Mouse (Mus musculus): Measurements from ENCODE around the gene Ccnb2. TPM values are rescaled to one million over a fixed set of nuclear protein-coding genes. Genes with fewer than 3 reads are reported as not detected.

The Ccnb2 gene
- total RNA-seq, 2 experiments from 2014 or later: 7.3 to 8.3 TPM

DNA sequence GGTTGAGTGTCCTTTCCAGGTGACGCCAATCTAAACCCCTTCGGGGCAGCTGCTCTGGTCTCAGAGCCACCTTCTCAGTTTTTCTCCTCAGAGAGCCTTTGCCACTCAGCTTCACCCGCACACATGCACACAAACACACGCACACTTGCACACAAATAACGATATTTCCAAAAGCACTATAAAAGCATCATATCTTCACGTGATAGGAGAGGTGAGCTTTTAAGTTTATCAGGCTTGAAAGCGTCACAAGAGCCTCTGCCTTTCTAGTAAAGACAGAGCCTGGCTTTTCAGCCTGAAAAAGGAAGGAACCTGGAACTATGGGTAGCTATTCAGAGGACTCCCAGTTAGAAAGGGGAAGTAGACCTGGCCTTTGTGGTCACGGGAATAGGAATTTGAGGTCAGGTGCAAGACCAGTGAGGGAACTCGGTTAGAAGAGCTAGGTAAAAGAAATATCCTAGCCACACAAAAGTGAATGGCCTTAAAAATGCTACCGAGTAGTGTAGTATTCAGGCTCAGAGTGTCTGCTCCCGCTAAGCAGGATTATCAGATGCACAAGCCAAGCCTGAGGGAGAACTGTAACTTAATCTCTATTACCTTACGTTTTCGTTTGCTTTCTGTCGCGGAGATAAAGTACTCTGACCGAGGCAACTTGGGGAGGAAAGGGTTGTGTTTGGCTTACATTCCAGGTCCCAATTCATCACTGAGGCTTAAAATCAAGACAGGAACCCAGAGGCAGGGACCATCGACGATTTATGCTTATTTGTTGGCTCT, 36.2 kb downstream of the Ccnb2 start:
- intact Hi-C loops (cut with DNase I): loop anchor here (10.0 kb wide), 1 partner anchor 180 kb away; the partner anchor contains the start of gene Myo1e
- no peak for DNase-seq

DNA sequence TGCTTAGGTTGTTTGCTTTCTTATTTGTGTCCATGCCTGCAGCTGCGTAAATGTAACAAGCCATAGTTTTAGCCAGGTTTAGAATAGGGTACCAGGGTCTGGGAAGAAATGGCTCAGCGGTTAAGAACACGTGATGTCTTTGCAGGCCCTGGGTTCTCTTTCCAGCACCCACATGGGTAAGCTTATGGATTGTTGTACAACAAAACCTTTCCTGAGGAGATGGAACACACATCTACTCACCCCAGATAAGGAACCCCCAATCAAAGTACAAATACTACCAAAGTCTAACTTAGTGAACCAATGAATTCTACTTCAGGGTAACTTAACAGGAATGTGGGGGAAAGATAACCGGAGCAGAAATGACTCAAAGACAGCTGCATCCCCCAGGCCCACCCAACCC, 36.9 kb downstream of the Ccnb2 start:
- DNase-seq: no peak
- intact Hi-C loops (cut with DNase I): loop anchor here (10.0 kb wide), 1 partner anchor 180 kb away; the partner anchor contains the start of gene Myo1e

DNA sequence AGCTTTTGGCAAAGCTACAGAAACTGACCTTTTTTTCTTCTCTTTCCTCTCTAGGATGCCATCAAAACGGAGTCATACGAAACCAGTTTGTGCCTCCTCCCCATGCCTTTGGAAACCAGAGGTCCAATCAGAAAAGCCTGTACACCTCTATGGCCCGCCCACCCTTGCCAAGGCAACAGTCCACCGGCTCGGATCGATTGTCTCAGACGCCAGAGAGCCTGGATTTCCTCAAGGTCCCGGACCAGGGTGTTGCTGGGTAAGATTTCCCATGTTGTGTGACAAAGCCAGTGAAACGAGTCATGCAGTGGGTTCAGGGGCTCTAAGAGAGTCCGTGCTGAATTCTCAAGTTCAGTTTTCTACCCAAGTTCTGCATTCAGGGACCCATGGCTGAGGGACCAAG, 37.6 kb downstream of the Ccnb2 start:
- no peak for DNase-seq
- intact Hi-C loops (cut with DNase I): loop anchor here (10.0 kb wide), 1 partner anchor 179 kb away; the partner anchor contains the start of gene Myo1e

DNA sequence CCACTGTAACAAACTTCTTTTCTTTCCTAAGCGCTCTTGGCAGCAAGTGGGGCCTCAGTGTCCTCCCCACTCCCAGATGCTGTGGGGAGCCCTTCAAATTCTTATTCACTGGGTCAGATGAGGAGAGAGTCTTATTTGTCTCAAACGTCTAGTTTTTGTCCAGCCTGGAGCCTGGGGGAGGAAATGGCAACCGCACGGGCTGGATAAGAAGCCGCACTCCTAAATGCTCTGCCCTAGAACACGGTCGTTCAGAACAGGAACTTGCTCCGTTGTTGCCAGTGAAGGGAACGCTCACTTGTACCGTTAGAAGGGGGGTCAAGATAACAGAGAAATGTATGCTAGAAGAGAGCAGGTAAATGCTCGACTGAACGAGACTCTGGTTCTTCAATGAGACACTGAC, 39.3 kb downstream of the Ccnb2 start:
- intact Hi-C loops (cut with DNase I): loop anchor here (10.0 kb wide), 1 partner anchor 177 kb away; the partner anchor contains the start of gene Myo1e
- DNase-seq: no peak

DNA sequence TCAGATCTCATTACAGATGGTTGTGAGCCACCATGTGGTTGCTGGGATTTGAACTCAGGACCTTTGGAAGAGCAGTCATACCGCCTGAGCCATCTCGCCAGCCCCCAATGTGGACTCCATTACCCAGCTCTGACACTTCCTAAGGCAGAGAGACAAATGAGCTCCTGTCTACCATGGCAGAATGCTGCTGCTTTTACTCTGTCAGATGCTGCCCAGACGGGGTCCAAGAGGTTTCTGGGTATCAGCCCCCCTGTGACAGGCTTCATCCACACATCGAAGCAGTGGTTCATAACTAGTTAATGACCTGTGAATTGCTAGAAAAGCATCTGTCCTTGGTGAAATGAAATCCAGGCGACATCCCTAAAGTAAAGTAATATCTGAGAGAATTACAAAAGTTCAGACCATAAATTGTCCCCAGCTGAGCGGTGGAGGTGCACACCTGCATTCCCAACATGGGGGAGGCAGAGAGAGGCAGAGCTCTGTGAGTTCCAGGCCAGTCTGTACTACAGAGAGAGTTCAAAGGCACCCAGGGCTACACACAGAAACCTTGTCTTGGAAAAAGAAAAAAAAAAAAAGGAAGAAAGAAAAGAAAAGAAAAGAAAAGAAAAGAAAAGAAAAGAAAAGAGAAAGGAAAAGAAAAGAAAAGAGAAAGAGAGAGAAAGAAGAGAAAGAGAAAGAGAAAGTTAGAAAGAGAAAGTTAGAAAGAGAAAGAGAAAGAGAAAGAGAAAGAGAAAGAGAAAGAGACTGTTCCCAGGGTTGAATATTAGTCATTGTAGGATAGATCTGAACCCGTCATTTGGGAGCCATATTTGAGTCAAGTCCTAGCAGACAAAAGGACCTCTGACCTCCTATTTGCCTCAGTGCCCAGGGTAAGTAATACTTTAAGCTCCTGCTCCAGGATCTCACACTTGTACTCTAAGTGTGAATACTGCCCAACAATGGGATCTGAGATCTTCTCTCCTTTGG, 41.6 kb downstream of the Ccnb2 start:
- intact Hi-C loops (cut with DNase I): loop anchor here (10.0 kb wide), 1 partner anchor 175 kb away; the partner anchor contains the start of gene Myo1e
- no peak for DNase-seq

DNA sequence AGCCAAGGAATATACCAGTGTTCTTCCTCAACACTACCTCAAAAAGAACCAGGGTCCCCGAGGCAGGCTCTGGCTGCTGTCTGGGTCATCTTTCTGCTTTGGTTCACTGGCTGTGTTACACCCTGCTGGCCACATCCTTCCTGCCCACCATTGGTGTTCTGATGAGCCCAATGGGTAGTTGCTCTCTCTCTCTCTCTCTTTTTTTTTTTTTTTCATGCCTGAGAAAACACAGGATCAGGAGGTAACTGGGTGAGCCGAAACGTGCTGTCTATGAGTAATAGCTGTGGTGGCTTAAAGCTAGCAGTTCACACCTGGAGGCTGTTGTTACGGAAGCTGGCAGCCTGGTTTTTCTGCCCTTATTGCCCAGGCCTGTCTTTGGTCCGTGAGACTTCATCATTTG, 49.7 kb downstream of the Ccnb2 start:
- DNase-seq: no peak
- intact Hi-C loops (cut with DNase I): no loop called here

DNA sequence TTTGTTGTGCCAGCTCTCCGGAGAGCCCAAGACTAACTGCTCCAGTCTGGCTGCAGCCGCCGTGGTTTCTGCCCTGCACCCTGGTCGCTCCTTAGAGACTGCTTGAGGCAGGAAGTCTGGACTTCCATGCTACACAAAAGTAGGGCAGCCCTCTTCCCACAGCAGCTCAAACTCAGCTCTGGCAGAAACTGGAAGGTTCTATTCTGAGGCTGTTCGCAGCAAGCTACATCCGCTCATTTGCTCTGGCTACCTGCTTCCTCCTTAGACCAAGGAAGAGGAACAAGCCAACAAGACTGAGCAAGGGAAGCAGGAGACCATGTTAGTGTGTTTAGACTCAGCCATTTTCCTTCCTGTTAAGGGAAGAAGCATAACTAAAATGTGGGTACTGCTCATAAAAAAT, 54.4 kb downstream of the Ccnb2 start:
- intact Hi-C loops (cut with DNase I): no loop called here
- no peak for DNase-seq

DNA sequence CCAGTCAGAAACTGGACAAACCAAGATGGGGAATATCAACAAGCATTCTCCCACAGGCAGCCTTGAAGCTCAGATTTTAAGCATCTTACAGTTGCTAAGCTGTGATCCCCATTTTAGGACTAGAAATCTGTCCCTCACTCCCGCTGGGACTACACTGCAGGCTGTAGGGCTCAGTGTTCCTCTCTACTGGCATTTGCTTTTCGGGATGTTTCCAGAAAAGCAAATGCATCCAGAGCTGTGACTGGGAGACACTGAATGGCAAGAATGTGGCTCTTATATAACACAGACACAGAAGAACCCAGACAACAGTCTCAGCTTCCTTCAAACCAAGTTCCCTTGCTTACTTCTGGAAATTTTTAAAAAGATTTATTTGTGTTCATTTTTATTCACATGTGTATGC, 55.4 kb downstream of the Ccnb2 start:
- intact Hi-C loops (cut with DNase I): no loop called here
- DNase-seq: no peak

DNA sequence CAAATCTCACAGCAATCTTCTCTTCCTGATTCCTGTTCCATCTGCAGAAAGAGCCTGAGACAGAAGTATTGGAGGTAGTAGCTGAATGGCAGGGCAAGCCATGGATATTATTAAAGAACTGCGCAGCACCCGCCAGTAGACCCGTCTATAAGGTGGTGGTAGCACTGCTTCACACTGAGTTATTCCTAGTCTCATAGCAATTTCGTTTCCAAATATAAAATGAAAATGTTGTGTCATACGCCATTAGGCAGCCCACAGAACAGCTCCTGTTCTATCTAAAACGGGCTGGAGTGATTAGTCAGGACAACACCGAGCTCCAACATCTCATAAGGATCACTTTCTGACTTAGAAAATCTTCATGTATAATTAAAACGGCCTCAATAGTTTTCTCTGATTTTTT, 56.6 kb downstream of the Ccnb2 start:
- intact Hi-C loops (cut with DNase I): no loop called here
- no peak for DNase-seq

DNA sequence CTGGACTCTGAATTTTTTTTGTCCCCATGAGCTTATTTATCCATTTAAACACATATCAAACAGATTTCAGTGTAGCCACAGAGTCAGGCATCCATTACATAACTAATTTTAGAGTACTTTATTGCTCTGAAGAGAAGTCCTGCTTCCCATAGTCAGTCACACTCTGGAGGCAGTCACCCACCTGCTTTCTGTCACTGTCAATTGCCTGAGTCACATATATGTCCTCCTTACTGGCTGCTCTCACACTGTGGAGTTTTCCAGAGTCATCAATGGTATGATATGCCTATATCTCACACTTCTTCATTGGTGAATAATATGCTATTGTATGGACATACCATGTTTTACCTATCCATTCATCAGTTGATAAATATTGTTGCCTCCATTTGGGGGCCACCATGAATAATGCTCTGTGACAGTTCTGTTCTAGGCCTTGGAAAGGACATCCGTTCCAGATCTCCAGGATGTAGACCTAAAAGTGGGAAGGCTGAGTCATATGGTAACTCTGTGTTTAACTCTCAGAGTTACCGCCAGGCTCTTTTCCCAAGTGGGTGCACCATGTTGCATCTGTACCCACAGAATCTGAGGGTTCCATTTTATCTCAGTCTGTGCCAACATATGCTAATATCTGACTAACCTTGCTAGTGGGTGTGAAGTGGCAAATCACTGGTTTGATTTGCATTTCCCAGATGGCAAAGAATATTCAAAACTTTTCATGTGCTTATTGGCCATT, 61.8 kb downstream of the Ccnb2 start:
- intact Hi-C loops (cut with DNase I): no loop called here
- DNase-seq: no peak

Small RNAs within 50 kb of the gene (microRNA-seq; reads per million reads assigned to microRNA genes)
- 2.7 reads per million for gene Mir5626

Other genes starting within 250 kb of the Ccnb2 start
- gene Myo1e, start 214.2 kb downstream of the Ccnb2 start, total RNA-seq (2021): 1 to 10 TPM; 5.2 to 6.1 TPM
- gene Rnf111, start 82.2 kb upstream of the Ccnb2 start, total RNA-seq (2021): 10 to 100 TPM; 43.3 to 47.0 TPM
- gene Sltm, start 121.2 kb upstream of the Ccnb2 start, total RNA-seq (2021): 10 to 100 TPM; 65.0 to 72.0 TPM
- gene Gm10642, start 234.7 kb upstream of the Ccnb2 start, total RNA-seq (2021): 1 to 10 TPM in 1 of 2 experiments, under 1 TPM in 1; 0.58 to 1.3 TPM
- gene Mindy2, start 235.6 kb upstream of the Ccnb2 start, total RNA-seq (2021): 10 to 100 TPM; 32.2 to 33.1 TPM